Mouse (Mus musculus): Measurements from ENCODE around the gene Papola.

DNA sequence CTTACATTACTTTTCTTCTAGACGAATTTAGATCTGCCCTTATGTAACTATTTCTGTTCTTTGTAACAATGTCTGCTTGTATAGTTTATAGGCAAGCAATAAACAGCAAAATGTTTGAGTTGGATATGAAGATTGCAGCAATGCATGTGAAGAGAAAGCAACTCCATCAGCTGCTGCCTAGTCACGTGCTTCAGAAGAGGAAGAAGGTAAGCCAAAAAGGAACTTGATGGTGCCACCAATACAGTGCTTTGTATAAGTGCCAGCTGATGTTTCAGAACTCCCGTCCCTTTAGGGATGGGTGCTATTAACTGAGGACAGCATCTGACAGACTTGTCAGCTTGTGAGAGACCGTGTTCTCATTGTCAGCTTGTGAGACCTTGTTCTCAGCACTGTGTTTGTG is 39.0 kb downstream of the Papola start:
- TF ChIP-seq CTCF (IDR thresholded peaks at IDR 0.05; ENCODE audit: low read depth, low read length) (no peak), POLR2A (IDR thresholded peaks at IDR 0.05; ENCODE audit: borderline replicate concordance, low read depth, low read length) (no peak)
